14 mouse cellular contexts compared by ENCODE assay signal in the genomic region with DNA sequence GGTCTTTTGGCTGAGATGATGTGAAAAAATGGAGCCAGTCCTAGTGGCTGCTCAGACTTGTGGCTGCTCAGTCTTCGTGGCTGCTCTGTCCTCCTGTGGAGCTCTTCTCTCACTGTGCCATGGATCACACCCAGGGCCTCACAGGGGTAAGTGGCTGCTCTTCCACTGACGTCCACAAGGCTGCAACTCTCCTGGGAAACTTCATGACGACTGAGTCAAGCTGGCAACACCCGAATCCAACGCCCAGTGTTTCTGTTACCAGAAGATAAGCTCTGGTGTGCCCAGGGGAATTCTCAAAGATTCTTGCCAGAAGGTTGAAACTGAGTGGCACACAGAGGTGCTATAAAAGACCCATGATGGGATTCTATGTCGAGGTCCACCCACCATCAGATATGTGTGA. TPM values are rescaled to one million over a fixed set of nuclear protein-coding genes. Genes with fewer than 3 reads are reported as not detected.
A peak's percentile ranks its signal among the peaks of the same experiment; 100 is the strongest.
DNase-seq lines count a peak whose midpoint lies in the region; ATAC-seq and TF ChIP-seq lines count a peak whose summit lies in the region.
"Had no signal": no experiment of that assay in that cellular context is flagged by ENCODE, and none has a peak within 500 bp of the region (broad histone marks: within the 10 kb centered on the region; RNA-seq: fewer than 3 reads in every experiment).

No protein-coding gene starts in this region.

- DNase-seq in R1 (ENCODE audit: low read depth, low spot score) = peak; percentile 63
- no peak for DNase-seq in thymus, postnatal 10 days (ENCODE audit: low spot score in 2 of 2)
- no peak for DNase-seq in frontal cortex, postnatal 25 days (ENCODE audit: low spot score in 2 of 2)
- no peak for DNase-seq in hindbrain, embryonic 10.5 days (ENCODE audit: low spot score)
- DNase-seq: adrenal gland, postnatal 10 days; cerebellum, postnatal 36 days; gastrocnemius, postnatal 25 days; kidney, adult 9 months had no signal

- 71% methylated on average over 6 of the region's 6 CpGs for WGBS in hindbrain, embryonic 10.5 days

- no peak overlapping the region for H3K4me3 ChIP-seq in E14TG2a.4 (replicated peaks; ENCODE audit: low read length)
- H3K4me3 ChIP-seq in hindbrain, embryonic 10.5 days = no peak overlapping the region
- H3K4me3 ChIP-seq: embryonic facial prominence, embryonic 10.5 days; heart, embryonic 13.5 days; limb, embryonic 12.5 days had no signal

- H3K27me3 ChIP-seq in E14TG2a.4 (ENCODE audit: insufficient read depth, low read length) = no peaks in the 10 kb centered on the region
- no peaks in the 10 kb centered on the region for H3K27me3 ChIP-seq in hindbrain, embryonic 10.5 days (ENCODE audit: insufficient read depth, poor library complexity, severe bottlenecking)
- H3K27me3 ChIP-seq: heart, embryonic 13.5 days; limb, embryonic 12.5 days had no signal

- no peaks in the 10 kb centered on the region for H3K36me3 ChIP-seq in E14TG2a.4 (ENCODE audit: insufficient read depth, low read length)
- H3K36me3 ChIP-seq in hindbrain, embryonic 10.5 days = no peaks in the 10 kb centered on the region
- H3K36me3 ChIP-seq: embryonic facial prominence, embryonic 10.5 days; heart, embryonic 13.5 days; limb, embryonic 12.5 days had no signal

- no peak overlapping the region for H3K27ac ChIP-seq in hindbrain, embryonic 10.5 days
- H3K27ac ChIP-seq: embryonic facial prominence, embryonic 10.5 days; heart, embryonic 13.5 days; limb, embryonic 12.5 days had no signal

- 0 out of 2 replicates have a peak, but pooled peaks cover 2% of the 10 kb centered on the region for H3K4me1 ChIP-seq in E14TG2a.4 (replicated peaks; ENCODE audit: low read depth, low read length)
- no peaks in the 10 kb centered on the region for H3K4me1 ChIP-seq in hindbrain, embryonic 10.5 days (replicated peaks)
- H3K4me1 ChIP-seq: limb, embryonic 12.5 days had no signal

- ATAC-seq in erythroid progenitor cell, adult 5-6 weeks (replicated peaks; ENCODE audit: low FRiP score, poor library complexity, severe bottlenecking) = peak; percentile 90
- peak; percentile 92 for ATAC-seq in megakaryocyte progenitor cell, adult 5-6 weeks (replicated peaks; ENCODE audit: poor library complexity)

- peaks cover 8% of the 10 kb centered on the region for H3K9me3 ChIP-seq in E14TG2a.4 (ENCODE audit: low read length)
- no peaks in the 10 kb centered on the region for H3K9me3 ChIP-seq in hindbrain, embryonic 10.5 days
- H3K9me3 ChIP-seq: embryonic facial prominence, embryonic 10.5 days; heart, embryonic 13.5 days; limb, embryonic 12.5 days had no signal

- TF ChIP-seq CTCF in E14TG2a.4 (conservative IDR thresholded peaks at IDR 0.05; ENCODE audit: low read length) = 0 out of 2 replicates have a peak, but pooled peaks have one; percentile 9

RNA-seq across cellular contexts. Expression of a gene that starts 13.8 kb away (rescaled TPM):
- 6.8 and 23.9 TPM in 2 replicates for total RNA-seq in erythroid progenitor cell, adult 5-6 weeks (2015; ENCODE audit: low replicate concordance)
- 2.2 and 2.4 TPM in 2 replicates for total RNA-seq in erythroid progenitor cell, adult 5-6 weeks (2017; ENCODE audit: low replicate concordance)
- total RNA-seq in megakaryocyte progenitor cell, adult 5-6 weeks (2015) = 18.3 and 26.9 TPM in 2 replicates
- total RNA-seq in megakaryocyte progenitor cell, adult 5-6 weeks (2017) = 5.6 and 16.3 TPM in 2 replicates
- 8.1 and 10.1 TPM in 2 replicates for polyA plus RNA-seq in hindbrain, embryonic 10.5 days (2016; fragmentation: Nextera tagmentation; extraction: Ambion mirVana)
